Mouse (Mus musculus) thymus, postnatal 4 days (tissue): ENCODE data around the gene 9930104L06Rik.

Experiments
- DNase-seq: peaks from one replicate; pipeline ENCODE4 v3.0.0; 2021

9930104L06Rik gene

GRCm38 (mm10) chr4:124962576-124962975 is 25.7 kb downstream of the 9930104L06Rik start:
- no peak for DNase-seq

GRCm38 (mm10) chr4:124964912-124965599 is 28.2 kb downstream of the 9930104L06Rik start:
- DNase-seq = no peak

- no peak for DNase-seq
These were observed 31.9 kb downstream of the 9930104L06Rik start for GRCm38 (mm10) chr4:124968711-124969110.

- peak; percentile 21 for DNase-seq
These were observed 32.5 kb downstream of the 9930104L06Rik start for GRCm38 (mm10) chr4:124969219-124969848.

GRCm38 (mm10) chr4:124970194-124970593 is 33.3 kb downstream of the 9930104L06Rik start:
- DNase-seq = no peak

GRCm38 (mm10) chr4:124970677-124971076 is 33.8 kb downstream of the 9930104L06Rik start:
- no peak for DNase-seq

- DNase-seq = no peak
These were observed 34.2 kb downstream of the 9930104L06Rik start for GRCm38 (mm10) chr4:124971094-124971493.

GRCm38 (mm10) chr4:124972316-124972715 is 35.5 kb downstream of the 9930104L06Rik start:
- DNase-seq = no peak

- no peak for DNase-seq
These were observed 36.4 kb downstream of the 9930104L06Rik start for GRCm38 (mm10) chr4:124973296-124973695.

GRCm38 (mm10) chr4:124978201-124978600 is 41.4 kb downstream of the 9930104L06Rik start:
- DNase-seq = no peak

GRCm38 (mm10) chr4:124983893-124984526 is 47.2 kb downstream of the 9930104L06Rik start:
- peak; percentile 82 for DNase-seq

GRCm38 (mm10) chr4:124984871-124985670 is 48.2 kb downstream of the 9930104L06Rik start:
- DNase-seq = no peak

GRCm38 (mm10) chr4:124985671-124986602 is 49.1 kb downstream of the 9930104L06Rik start, which contains the start of gene Rspo1:
Gene Rspo1, plus strand, starts transcription at chr4:124986430.
- peak; percentile 26 for DNase-seq

- DNase-seq = no peak
These were observed 50.2 kb downstream of the 9930104L06Rik start for GRCm38 (mm10) chr4:124986739-124987710.

- DNase-seq = no peak
These were observed 50.9 kb downstream of the 9930104L06Rik start for GRCm38 (mm10) chr4:124987711-124988097.

GRCm38 (mm10) chr4:124988382-124988781 is 51.5 kb downstream of the 9930104L06Rik start:
- no peak for DNase-seq

- no peak for DNase-seq
These were observed 53.0 kb downstream of the 9930104L06Rik start for GRCm38 (mm10) chr4:124989787-124990253.

- peak; percentile 35 for DNase-seq
These were observed 53.5 kb downstream of the 9930104L06Rik start for GRCm38 (mm10) chr4:124990325-124990724.
